Mouse (Mus musculus): Measurements from ENCODE around the gene Fbxo42.
A peak's percentile ranks its signal among the peaks of the same experiment; 100 is the strongest.

Gene Fbxo42

DNA sequence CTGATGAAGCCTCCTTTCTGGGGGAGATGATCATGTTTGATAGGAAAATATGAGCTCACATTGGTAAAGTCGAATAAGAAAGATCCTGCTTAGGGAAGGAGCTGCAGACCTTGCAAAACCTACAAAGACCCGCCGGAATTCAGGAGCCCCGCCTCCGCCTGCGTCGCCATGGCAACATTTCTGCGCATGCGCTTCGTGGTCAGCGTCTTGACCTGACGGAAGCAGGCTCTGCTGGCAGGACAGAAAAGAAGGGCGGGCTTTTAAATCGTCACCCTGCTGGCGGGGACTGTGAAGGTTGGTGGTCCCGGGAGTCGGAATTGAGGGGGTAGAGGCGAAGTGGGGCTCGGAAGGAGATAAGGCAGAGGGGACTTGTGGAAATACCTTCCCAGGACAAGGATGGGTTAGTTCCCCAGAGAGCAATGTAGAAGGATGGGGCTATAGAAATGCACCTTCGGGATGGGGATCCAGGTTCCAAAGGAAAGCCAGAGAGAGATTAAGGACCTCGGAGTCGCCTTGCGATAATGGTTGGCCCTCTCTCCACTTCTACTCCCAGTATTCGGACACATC, 66.1 kb downstream of the Fbxo42 start, which contains the start of gene Rsg1:
Rsg1 (plus strand) TSS at position 187 of the 567 bp plus-strand sequence.
- peak; percentile 85 to 90 for DNase-seq (ENCODE audit: low read depth in 2 of 2, low spot score in 2 of 2)

GRCm38 (mm10) chr4:141214337-141214851, 66.7 kb downstream of the Fbxo42 start:
- peak; percentile 53 to 70 for DNase-seq (ENCODE audit: low read depth in 2 of 2, low spot score in 2 of 2)

DNA sequence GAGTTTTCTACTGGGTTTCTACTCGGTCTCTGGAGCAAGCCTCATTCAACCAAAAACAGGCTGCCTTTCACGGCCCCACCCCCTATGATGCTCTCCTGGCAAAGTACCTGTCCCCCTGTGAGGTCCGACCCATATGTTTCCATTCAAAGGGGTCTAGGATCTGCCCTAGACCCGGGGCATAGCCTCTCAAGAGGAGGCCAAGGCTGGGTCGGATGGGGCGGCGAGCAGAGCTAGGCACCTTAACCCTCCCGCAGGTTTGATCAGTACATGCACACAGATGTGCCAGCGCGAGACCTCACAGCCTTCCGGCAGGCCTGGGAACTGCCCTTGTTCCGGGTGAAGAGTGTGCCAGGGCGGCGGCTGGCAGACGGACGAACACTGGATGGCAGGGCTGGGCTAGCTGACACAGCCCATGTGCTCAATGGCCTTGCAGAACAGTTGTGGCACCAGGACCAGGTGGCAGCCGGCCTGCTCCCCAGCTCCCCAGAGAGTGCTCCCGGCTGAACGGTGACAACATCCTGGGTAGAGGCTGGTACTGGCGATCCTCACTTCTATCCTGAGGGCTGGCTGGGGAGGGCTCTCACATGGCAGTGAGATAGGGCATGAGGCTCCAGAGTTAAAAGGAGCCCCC, 72.0 kb downstream of the Fbxo42 start:
- no peak for DNase-seq (ENCODE audit: low read depth in 2 of 2, low spot score in 2 of 2)

- no peak for DNase-seq (ENCODE audit: low read depth in 2 of 2, low spot score in 2 of 2)
Observed at GRCm38 (mm10) chr4:141221848-141222247, 74.1 kb downstream of the Fbxo42 start.

GRCm38 (mm10) chr4:141222752-141223151, 75.0 kb downstream of the Fbxo42 start:
- no peak for DNase-seq (ENCODE audit: low read depth in 2 of 2, low spot score in 2 of 2)

GRCm38 (mm10) chr4:141228687-141229086, 81.0 kb downstream of the Fbxo42 start:
- no peak for DNase-seq (ENCODE audit: low read depth in 2 of 2, low spot score in 2 of 2)

DNA sequence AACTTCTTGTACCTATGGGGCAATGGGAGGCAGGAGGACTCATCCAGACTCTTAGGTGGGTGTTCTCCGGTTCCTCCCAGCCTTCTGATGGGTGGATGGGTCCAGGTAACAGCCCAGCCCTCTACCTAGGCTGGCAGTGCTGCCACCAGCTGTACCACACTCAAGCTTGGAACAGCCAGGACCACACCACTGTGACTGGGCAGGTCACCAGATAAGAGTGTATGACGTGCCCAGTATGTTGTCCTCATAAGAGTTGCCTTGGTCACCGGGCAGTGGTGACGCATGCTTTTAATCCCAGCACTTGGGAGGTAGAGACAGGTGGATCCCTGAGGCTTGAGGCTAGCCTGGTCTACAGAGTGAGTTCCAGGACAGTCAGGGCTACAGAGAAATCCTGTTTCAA, 85.5 kb downstream of the Fbxo42 start:
- DNase-seq (ENCODE audit: low read depth in 2 of 2, low spot score in 2 of 2) = no peak

- DNase-seq (ENCODE audit: low read depth in 2 of 2, low spot score in 2 of 2) = no peak
Observed at GRCm38 (mm10) chr4:141235537-141236111, 87.9 kb downstream of the Fbxo42 start.

GRCm38 (mm10) chr4:141236856-141237255, 89.1 kb downstream of the Fbxo42 start:
- DNase-seq (ENCODE audit: low read depth in 2 of 2, low spot score in 2 of 2) = no peak

DNA sequence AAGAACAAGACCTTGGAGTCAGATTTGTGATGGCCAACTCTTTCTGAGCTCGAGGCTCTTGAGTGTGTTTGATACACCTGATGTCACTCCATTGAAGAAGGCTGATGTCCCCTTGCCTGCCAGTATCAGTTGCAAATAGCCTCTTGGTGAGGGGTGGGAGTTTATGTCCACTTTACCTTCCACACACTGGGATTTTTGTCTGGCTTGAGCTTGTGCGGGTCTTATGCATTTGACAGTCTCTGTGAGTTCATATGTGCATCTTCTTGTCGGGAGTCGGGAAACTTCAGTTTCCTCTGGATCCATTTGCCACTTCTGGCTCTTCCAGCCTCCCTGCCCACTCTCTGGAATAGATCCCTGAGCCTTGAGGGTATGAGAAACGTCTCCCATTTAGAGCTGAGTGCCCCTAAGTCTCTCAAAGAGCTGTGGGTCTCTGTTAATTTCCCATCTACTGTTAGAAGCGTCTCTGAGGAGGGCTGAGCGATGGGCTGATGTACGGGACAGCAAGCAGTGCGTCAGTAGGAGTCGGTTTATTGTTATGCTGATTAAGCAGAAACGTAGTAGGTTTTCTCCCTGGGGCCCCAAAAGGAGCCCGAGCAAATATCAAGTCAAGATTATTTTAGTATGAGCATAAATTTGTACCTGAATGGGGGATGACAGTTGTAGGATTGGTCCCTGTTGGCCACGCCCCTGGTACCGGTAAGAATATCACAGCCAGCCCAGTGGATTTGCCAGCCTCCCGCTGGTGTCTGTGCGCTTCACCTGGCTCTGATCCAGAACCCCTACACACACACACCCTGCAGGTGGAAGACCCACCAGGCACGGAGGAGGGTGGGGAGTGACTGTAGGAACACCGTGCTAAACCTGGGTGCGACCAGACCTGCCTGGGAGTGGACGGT, 91.0 kb downstream of the Fbxo42 start:
- no peak for DNase-seq (ENCODE audit: low read depth in 2 of 2, low spot score in 2 of 2)

DNA sequence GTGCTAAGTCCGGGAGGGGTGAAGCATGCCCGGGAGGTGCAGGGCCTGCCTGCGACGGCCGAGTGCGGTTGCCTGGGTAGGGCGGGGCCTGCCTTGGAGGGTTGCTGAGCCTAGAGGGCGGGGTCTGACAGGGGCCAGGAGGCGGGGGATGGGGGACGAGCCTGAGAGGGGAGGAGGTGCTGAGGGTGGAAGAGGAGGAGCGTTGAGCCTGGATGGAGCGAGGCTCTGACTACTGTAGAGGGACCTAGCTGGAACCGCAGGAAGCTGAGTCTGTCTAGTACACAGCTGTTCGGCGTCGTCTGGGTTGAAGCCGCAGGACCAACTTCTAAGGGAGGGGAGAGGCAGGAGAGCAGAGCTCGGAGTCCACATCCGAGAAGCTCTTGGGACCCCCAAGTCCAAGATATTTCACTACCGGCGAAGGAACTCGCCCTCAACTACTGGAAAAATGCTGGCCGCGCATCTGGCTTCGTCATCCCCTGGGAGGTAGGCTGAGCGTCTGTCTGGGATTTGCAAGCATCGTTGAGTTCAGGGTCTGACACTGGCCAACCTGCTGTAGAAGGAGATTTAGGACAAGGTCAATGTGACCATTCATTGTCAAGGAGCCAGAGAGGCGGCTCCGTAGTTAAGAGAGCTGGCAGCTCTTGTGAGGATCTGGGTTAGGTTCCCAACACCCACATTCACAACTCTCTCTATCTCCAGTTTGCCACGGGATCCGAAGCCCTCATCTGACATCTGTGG, 91.8 kb downstream of the Fbxo42 start, which contains the start of gene Arhgef19:
Arhgef19 (plus strand) TSS at position 112 of the 738 bp plus-strand sequence.
- DNase-seq (ENCODE audit: low read depth in 2 of 2, low spot score in 2 of 2) = peak; percentile 38 to 61

DNA sequence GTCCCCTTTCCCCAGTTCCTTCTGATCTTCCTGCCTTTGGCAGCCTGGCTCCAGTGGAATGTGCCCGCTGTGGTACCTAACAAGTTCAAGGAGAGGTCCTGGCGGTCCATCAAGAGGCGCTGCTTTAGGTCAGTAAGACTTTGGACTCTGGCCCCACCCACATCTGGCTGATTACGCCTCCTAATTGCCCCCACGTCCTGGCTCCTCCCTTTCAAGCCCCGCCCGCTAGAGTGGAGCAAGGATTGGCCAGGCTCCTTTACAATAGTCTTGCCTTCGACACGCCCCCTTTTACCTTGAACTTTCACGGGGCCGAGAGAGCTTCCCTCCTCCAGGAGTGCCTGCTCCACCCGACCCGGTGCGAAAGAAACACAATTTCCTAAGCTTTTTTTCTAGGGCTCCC, 92.9 kb downstream of the Fbxo42 start:
- DNase-seq (ENCODE audit: low read depth in 2 of 2, low spot score in 2 of 2) = no peak

DNA sequence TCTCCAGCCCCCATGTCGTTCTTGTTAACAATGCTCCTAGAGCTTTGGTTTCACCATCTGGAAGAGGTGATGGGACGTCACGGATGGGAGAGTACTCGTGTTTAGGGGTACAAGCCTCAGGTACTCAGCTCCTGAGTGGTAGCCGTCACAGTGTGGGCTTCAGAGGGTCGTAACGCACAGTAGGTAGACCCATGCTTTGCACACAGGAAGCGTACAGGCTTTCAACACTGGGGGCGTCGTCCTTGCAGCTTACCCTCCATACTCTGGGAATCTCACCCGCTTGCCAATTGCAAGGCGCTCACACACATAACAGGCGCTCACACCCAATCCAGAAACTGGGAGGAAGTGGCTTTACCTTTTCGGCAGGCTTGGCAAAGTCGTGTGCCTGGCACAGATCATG, 94.1 kb downstream of the Fbxo42 start:
- no peak for DNase-seq (ENCODE audit: low read depth in 2 of 2, low spot score in 2 of 2)

DNA sequence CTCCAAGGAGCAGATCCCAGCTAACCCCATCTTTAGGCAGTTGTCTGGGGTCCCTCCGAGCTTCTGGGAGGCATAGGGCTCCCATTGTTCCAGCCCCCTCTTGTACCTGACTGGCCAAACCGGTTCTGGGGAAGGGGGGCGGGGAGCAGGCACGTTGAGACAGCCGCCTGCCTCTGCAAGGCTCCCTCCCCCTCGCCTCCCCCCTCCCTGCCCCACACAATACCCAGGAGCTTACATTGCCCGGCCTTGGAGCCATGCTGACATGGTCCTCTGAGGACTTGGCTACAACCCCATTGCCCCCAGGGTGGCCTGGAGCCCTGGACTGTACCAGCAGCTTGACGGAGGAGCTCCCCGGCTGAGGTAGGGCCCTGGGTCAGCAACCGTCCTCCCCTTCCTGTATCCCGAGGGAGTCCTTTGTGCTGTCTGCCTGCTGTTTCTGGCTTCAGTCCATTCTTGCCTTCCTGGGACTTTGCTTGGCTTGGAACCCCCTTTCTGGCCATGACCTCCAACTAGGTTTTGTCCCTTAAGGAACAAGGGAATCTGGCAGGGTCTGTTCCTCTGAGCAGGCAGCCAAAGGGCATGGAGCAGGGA, 95.0 kb downstream of the Fbxo42 start:
- no peak for DNase-seq (ENCODE audit: low read depth in 2 of 2, low spot score in 2 of 2)

DNA sequence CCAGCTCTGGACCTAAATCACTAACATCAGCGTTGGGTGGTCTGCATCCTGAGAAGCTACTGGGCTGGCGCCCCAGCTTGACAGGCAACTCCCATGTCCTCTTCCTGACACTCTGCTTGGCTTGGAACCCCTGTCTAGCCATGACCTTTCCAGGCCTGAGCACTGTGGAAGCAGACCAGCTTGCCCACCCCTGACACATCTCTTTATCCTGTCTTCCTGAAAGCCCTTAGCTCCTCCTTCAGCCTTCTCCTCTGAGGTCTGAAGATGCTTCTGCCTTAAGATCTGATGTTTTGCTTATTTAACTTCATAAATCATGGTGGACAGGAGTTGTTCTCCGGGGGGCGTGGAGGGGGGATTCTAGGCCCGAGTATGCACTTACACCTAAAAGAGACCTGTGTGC, 95.9 kb downstream of the Fbxo42 start:
- DNase-seq (ENCODE audit: low read depth in 2 of 2, low spot score in 2 of 2) = no peak

- no peak for DNase-seq (ENCODE audit: low read depth in 2 of 2, low spot score in 2 of 2)
Observed at GRCm38 (mm10) chr4:141244401-141244800, 96.7 kb downstream of the Fbxo42 start.

GRCm38 (mm10) chr4:141244931-141245425, 97.3 kb downstream of the Fbxo42 start:
- DNase-seq (ENCODE audit: low read depth in 2 of 2, low spot score in 2 of 2) = no peak

DNA sequence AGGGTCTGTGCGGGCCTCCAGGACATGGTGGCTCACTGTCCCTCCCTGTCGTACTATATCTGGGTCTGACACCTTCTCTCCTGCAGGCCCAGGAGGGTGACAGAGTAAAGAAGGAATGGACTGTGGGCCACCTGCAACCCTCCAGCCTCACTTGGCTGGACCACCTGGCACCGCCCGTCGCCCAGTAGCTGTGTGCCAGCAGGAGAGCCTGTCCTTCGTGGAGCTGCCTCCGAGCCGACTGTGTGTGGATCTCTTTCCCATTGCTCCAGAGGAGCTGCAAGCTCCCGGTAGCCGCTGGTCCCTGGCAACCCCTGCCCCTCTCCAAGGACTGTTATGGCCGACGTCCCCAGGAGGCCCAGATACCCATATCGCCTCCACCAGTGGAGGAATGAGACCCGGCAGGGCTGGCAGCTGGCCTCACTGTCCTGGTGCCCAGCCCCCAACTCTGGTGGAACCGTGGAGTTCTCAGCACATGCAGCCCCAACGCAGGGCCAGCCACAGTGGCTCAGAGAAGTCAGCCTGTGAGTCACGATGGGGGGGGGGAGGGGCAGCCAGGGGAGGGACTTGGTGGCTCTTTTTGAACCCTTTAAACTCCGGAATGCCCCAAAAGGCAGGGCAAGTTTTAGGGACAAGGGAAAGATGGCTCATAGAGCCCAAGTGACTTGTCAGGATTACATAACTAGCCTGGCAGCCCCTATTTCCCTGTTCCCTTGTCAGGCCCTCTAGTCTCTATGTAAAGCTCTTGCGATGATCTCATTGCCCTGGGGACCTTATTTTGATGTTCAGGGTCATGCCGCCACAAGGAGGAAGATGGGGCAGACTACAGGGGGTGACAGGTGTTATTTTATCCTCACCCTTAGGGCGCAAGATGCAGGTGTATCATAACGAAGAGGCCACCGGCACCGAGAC, 98.6 kb downstream of the Fbxo42 start:
- DNase-seq (ENCODE audit: low read depth in 2 of 2, low spot score in 2 of 2) = no peak

DNA sequence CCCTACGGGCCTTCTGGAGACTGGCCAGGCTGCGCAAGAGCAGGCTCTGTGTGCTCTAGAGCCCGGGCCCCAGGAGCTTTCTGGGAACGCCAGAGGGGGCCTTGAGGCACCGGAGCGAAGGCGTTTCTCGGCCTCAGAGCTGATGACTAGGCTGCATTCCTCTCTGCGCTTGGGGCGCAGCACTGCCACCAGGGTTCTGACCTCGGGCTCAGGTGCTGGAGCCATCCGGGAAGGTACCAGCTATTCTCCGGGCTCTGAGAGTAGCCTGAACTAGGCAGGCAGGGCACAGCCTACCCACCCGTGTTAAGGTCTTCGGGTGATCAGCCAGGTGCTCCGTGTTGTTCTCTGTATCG, 99.3 kb downstream of the Fbxo42 start:
- DNase-seq (ENCODE audit: low read depth in 2 of 2, low spot score in 2 of 2) = no peak
